Mouse (Mus musculus) cortical plate, adult 2 months (tissue): ENCODE results near the gene Fam19a2.

Experiments
- CTCF ChIP-seq: fragments of 200-500 bp; IDR thresholded peaks from 2 replicates; pipeline ENCODE4 v1.5.1; 2011; ENCODE audit warnings: mild to moderate bottlenecking, control low read depth, low read length; ENCODE audit not compliant: insufficient read depth; ENCODE audit errors: extremely low read depth
- POLR2A ChIP-seq: fragments of 200-500 bp; IDR thresholded peaks from 2 replicates; pipeline ENCODE4 v1.6.1; 2011; ENCODE audit warnings: mild to moderate bottlenecking, low read length, control low read depth; ENCODE audit not compliant: insufficient read depth; ENCODE audit errors: extremely low read depth

GRCm38 (mm10) chr10:123357010-123357409 lies 93.2 kb downstream of the Fam19a2 start:
- TF ChIP-seq CTCF (no peak), POLR2A (no peak)
